Mouse (Mus musculus) hindbrain, postnatal 0 days (tissue): ENCODE measurements at regions not wholly inside any gene's neighbourhood (a gene's known extent, or its start where the extent isn't known, plus 50 kb on each side); places are given as distances from the start of the nearest gene placed in this dataset.

Experiments
- ATAC-seq: fragments of 200-750 bp; cut with Nextera tagmentation; 2 replicates; pipeline ENCODE4 v1.8.0; 2017; ENCODE audit warnings: mild to moderate bottlenecking, moderate TSS enrichment, moderate library complexity
- DNase-seq: peaks from one replicate; pipeline ENCODE4 v3.0.0-alpha.2; 2015; ENCODE audit warnings: low spot score
- H3K27ac ChIP-seq: fragments of 300-500 bp; sonication (generic); 2 replicates; pipeline ENCODE4 v1.5.1; 2014; ENCODE audit warnings: mild to moderate bottlenecking
- H3K27me3 ChIP-seq: fragments of 300-500 bp; sonication (generic); 2 replicates; pipeline ENCODE4 v1.6.1; 2014; ENCODE audit warnings: low read length, mixed read lengths; ENCODE audit not compliant: insufficient read depth
- H3K36me3 ChIP-seq: fragments of 300-500 bp; sonication (generic); 2 replicates; pipeline ENCODE4 v1.6.1; 2014; ENCODE audit warnings: low read length, mixed read lengths; ENCODE audit not compliant: insufficient read depth
- H3K4me1 ChIP-seq: fragments of 300-500 bp; sonication (generic); 2 replicates; pipeline ENCODE4 v1.6.1; 2014; ENCODE audit warnings: antibody characterized with exemption, low read length, mixed read lengths; ENCODE audit not compliant: insufficient read depth
- H3K4me2 ChIP-seq: fragments of 300-500 bp; sonication (generic); 2 replicates; pipeline ENCODE4 v1.6.1; 2014; ENCODE audit warnings: low read depth, mild to moderate bottlenecking, low read length, moderate library complexity, mixed read lengths
- H3K4me3 ChIP-seq: fragments of 300-500 bp; sonication (generic); 2 replicates; pipeline ENCODE4 v1.5.1; 2014; ENCODE audit warnings: low read length
- H3K9ac ChIP-seq: fragments of 300-500 bp; sonication (generic); replicated peaks from 2 replicates; pipeline ENCODE4 v1.6.1; 2014; ENCODE audit warnings: mild to moderate bottlenecking, low read length, moderate library complexity, mixed read lengths
- H3K9me3 ChIP-seq: fragments of 300-500 bp; sonication (generic); 2 replicates; pipeline ENCODE4 v1.6.1; 2016; ENCODE audit warnings: low read length, mixed read lengths
- CTCF ChIP-seq: IDR thresholded peaks from 2 replicates; pipeline ENCODE4 v1.5.1; 2016; ENCODE audit warnings: antibody characterized with exemption, control low read depth, low read depth
- WGBS: fragments of 180-500 bp; shearing (Covaris S2); extraction: QIAGEN DNeasy Blood & Tissue Kit; methylation state at CpG from one replicate; pipeline ENCODE4 v1.1.7; 2014; 5-methylcytosine and 5-hydroxymethylcytosine counted together

- ATAC-seq: no peak
- no peak for TF ChIP-seq CTCF
- WGBS: 53% methylated on average over 9 of the region's 9 CpGs
- peak; percentile 56 for DNase-seq
- no peak overlapping the region for H3K9ac ChIP-seq
- no peak overlapping the region for H3K27ac ChIP-seq
- no peaks in the 10 kb centered on the region for H3K9me3 ChIP-seq
- H3K27me3 ChIP-seq: no peaks in the 10 kb centered on the region
- no peak overlapping the region for H3K4me3 ChIP-seq
- no peaks in the 10 kb centered on the region for H3K36me3 ChIP-seq
- H3K4me2 ChIP-seq: no peak overlapping the region
- H3K4me1 ChIP-seq: no peaks in the 10 kb centered on the region
Observed at GRCm38 (mm10) chr17:45812289-45812955, 78.8 kb upstream of the 1600014C23Rik start.

GRCm38 (mm10) chr17:45811632-45812221 lies 78.1 kb upstream of the 1600014C23Rik start:
- Histone ChIP-seq H3K9ac (no peak overlapping the region), H3K4me1 (no peaks in the 10 kb centered on the region), H3K4me2 (no peak overlapping the region), H3K36me3 (no peaks in the 10 kb centered on the region), H3K9me3 (no peaks in the 10 kb centered on the region), H3K27me3 (no peaks in the 10 kb centered on the region), H3K27ac (no peak overlapping the region), H3K4me3 (no peak overlapping the region)
- ATAC-seq (no peak), DNase-seq (no peak)
- TF ChIP-seq CTCF: no peak
- WGBS: 79% methylated on average over 11 of the region's 11 CpGs

GRCm38 (mm10) chr17:45809728-45810127 lies 76.1 kb upstream of the 1600014C23Rik start:
- H3K4me2 ChIP-seq: no peak overlapping the region
- peaks cover 5% of the 10 kb centered on the region; the same call in 1 of the 2 replicates for H3K27me3 ChIP-seq
- DNase-seq (no peak), ATAC-seq (no peak)
- no peak for TF ChIP-seq CTCF
- H3K27ac ChIP-seq: no peak overlapping the region
- 89% methylated on average over 6 of the region's 6 CpGs for WGBS
- H3K36me3 ChIP-seq: no peaks in the 10 kb centered on the region
- H3K9ac ChIP-seq: no peak overlapping the region
- H3K9me3 ChIP-seq: no peaks in the 10 kb centered on the region
- no peaks in the 10 kb centered on the region; the same call in 1 of the 2 replicates for H3K4me1 ChIP-seq
- H3K4me3 ChIP-seq: no peak overlapping the region

- no peak overlapping the region for H3K9ac ChIP-seq
- H3K4me3 ChIP-seq: no peak overlapping the region
- no peak overlapping the region for H3K27ac ChIP-seq
- no peak for ATAC-seq
- no peaks in the 10 kb centered on the region for H3K36me3 ChIP-seq
- DNase-seq: no peak
- peaks cover 5% of the 10 kb centered on the region; the same call in 1 of the 2 replicates for H3K27me3 ChIP-seq
- H3K4me1 ChIP-seq: no peaks in the 10 kb centered on the region; the same call in 1 of the 2 replicates
- WGBS: 72% methylated on average over 4 of the region's 4 CpGs
- no peak overlapping the region for H3K4me2 ChIP-seq
- TF ChIP-seq CTCF: no peak
- H3K9me3 ChIP-seq: no peaks in the 10 kb centered on the region
Observed at GRCm38 (mm10) chr17:45808374-45808773, 74.7 kb upstream of the 1600014C23Rik start.

- H3K4me2 ChIP-seq: no peak overlapping the region
- peak; percentile 50 for DNase-seq
- no peaks in the 10 kb centered on the region; the same call in 1 of the 2 replicates for H3K4me1 ChIP-seq
- no peak overlapping the region for H3K4me3 ChIP-seq
- no peaks in the 10 kb centered on the region for H3K36me3 ChIP-seq
- H3K27me3 ChIP-seq: peaks cover 5% of the 10 kb centered on the region; the same call in 1 of the 2 replicates
- TF ChIP-seq CTCF: no peak
- no peak overlapping the region for H3K27ac ChIP-seq
- H3K9me3 ChIP-seq: no peaks in the 10 kb centered on the region
- ATAC-seq: peak; percentile 50; the same call in 1 of the 2 replicates
- H3K9ac ChIP-seq: no peak overlapping the region
- WGBS: 44% methylated on average over 13 of the region's 13 CpGs
Observed at GRCm38 (mm10) chr17:45807452-45807851, 73.8 kb upstream of the 1600014C23Rik start.

- H3K27ac ChIP-seq: no peak overlapping the region; the same call in 1 of the 2 replicates
- no peaks in the 10 kb centered on the region for H3K36me3 ChIP-seq
- no peaks in the 10 kb centered on the region for H3K9me3 ChIP-seq
- DNase-seq (no peak), ATAC-seq (no peak)
- no peak for TF ChIP-seq CTCF
- H3K4me1 ChIP-seq: no peaks in the 10 kb centered on the region; the same call in 1 of the 2 replicates
- H3K4me2 ChIP-seq: no peak overlapping the region
- H3K4me3 ChIP-seq: no peak overlapping the region
- H3K9ac ChIP-seq: no peak overlapping the region
- WGBS: 84% methylated on average over 4 of the region's 4 CpGs
- peaks cover 5% of the 10 kb centered on the region; the same call in 1 of the 2 replicates for H3K27me3 ChIP-seq
Observed at GRCm38 (mm10) chr17:45806831-45807230, 73.2 kb upstream of the 1600014C23Rik start.

- ATAC-seq: no peak
- 66% methylated on average over 5 of the region's 5 CpGs for WGBS
- no peak overlapping the region for H3K27ac ChIP-seq
- no peak for TF ChIP-seq CTCF
- DNase-seq: no peak
- H3K9me3 ChIP-seq: no peaks in the 10 kb centered on the region
- no peak overlapping the region for H3K4me2 ChIP-seq
- H3K4me1 ChIP-seq: no peaks in the 10 kb centered on the region; the same call in 1 of the 2 replicates
- H3K4me3 ChIP-seq: no peak overlapping the region
- no peaks in the 10 kb centered on the region for H3K36me3 ChIP-seq
- H3K9ac ChIP-seq: no peak overlapping the region
- peaks cover 5% of the 10 kb centered on the region; the same call in 1 of the 2 replicates for H3K27me3 ChIP-seq
Observed at GRCm38 (mm10) chr17:45806430-45806829, 72.8 kb upstream of the 1600014C23Rik start.
